Mouse (Mus musculus): ENCODE measurements around the gene Alkbh1. TPM values are rescaled to one million over a fixed set of nuclear protein-coding genes. Genes with fewer than 3 reads are reported as not detected.

Gene Alkbh1
- 19.1 TPM for polyA plus RNA-seq (2014; fragmentation: Illumina TruSeq; extraction: RNeasy Lipid Tissue Mini Kit (QIAGEN cat#74804); ENCODE audit: low read depth, low replicate concordance)

DNA sequence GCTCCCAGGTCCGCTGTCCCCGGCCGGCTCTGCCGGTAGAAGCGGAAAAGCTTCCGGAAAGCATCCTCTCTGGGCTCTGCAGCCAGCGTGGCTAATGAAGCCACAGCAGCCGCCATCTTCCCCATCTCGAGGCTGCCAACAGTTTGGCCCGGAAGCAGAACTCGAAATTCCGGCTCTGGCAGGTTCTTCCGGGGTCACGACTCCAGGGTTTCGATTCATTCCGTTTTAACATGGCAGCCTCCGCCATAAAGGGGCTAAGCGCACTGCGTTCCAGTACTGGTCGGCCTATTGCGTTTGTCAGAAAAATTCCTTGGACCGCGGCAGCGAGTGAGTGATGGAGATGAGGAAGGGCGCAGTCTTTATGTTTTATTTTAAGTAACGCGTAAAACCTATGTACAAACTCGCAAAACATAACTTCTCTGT is at the start of gene Alkbh1, which contains the start of gene Slirp:
Gene Alkbh1, minus strand, starts transcription at position 318 of the 423 bp plus-strand sequence.
Gene Slirp, plus strand, starts transcription at position 197 of the 423 bp plus-strand sequence.

DNA sequence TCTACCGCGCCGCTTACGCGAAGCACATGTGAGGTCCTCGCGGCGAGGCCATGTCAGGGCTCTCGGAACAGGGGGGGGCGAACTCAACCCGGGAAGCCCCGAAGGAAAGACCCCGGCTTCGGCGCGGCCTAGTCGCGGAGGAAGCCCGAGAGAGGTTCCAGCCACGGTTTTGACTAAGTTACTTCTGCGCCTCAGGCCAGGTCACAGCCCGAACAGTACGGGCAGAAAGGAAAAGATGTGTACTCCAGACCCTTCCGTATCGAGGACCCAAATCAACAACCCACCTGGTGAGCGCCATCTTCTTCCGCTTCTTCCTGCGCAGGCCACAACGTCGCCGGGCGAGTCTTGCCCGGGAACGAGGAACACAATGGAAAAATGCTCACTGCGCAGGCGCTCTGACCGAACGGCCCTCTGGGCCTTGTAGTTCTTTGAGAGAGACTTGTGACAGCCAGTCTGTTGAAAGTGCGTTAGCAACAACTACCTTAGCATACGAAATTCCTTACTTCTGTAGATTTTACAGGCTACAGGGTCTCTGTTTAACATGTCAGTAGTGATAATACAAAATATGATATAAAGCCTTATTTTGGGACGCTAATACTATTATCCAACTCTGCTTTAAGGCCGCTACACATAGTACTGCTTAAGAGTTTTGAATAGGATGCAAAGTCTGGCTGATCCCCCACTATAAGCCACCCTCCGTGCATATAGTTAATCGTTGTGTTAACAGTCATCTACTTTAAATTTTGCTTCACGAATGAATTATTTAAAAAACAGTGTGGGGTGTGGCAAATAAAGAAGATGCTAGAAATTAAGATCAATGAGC is 28.4 kb upstream of the Alkbh1 start, which contains the start of gene Snw1:
Gene Snw1, minus strand, starts transcription at position 311 of the 823 bp plus-strand sequence.

DNA sequence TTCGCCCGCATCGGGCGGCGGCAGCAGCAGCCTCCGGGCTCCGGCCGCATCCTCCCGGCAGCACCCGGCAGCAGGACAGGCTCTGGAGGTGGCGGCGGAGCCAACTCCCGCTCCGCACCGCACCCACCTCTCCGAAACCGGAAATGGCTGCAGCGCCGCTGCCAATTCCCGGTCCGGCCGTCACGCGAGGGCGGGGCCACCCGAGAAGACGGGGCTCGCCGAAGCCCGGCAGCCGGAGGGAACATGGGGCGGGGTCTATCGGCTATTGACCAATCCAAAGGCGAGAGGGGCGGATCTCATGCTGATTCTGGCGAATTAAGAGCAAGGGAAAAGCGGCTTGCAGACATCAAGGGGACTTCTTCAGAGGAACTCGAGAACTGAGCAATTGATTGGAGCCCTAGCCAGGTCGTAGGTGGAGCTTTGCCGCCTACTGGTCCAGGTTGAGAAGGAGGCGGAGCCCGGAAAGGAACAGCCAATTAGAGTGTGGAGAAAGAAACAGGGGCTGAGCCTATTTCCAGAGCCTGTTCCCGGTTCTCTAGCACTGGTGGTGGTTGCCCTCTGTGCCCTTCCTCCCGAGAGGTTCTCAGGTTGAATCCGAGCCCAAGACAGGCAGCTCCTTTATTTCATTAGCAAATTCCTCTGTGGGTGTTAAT is 55.6 kb downstream of the Alkbh1 start, which contains the start of gene Sptlc2:
Gene Sptlc2, minus strand, starts transcription at position 234 of the 653 bp plus-strand sequence.

Other genes with a start within 250 kb of the Alkbh1 start
- gene Samd15, start 244.3 kb downstream of the Alkbh1 start, polyA plus RNA-seq (2014; fragmentation: Illumina TruSeq; extraction: RNeasy Lipid Tissue Mini Kit (QIAGEN cat#74804); ENCODE audit: low read depth, low replicate concordance): 1.4 TPM
- gene Tmed8, start 243.6 kb downstream of the Alkbh1 start, polyA plus RNA-seq (2014; fragmentation: Illumina TruSeq; extraction: RNeasy Lipid Tissue Mini Kit (QIAGEN cat#74804); ENCODE audit: low read depth, low replicate concordance): 6.8 TPM
- gene Noxred1, start 205.3 kb downstream of the Alkbh1 start, polyA plus RNA-seq (2014; fragmentation: Illumina TruSeq; extraction: RNeasy Lipid Tissue Mini Kit (QIAGEN cat#74804); ENCODE audit: low read depth, low replicate concordance): 1.2 TPM
- gene Vipas39, start 177.8 kb downstream of the Alkbh1 start, polyA plus RNA-seq (2014; fragmentation: Illumina TruSeq; extraction: RNeasy Lipid Tissue Mini Kit (QIAGEN cat#74804); ENCODE audit: low read depth, low replicate concordance): 28.9 TPM
- gene Ahsa1, start 177.5 kb downstream of the Alkbh1 start, polyA plus RNA-seq (2014; fragmentation: Illumina TruSeq; extraction: RNeasy Lipid Tissue Mini Kit (QIAGEN cat#74804); ENCODE audit: low read depth, low replicate concordance): 91.5 TPM
- 7.0 TPM for gene Ism2, start 144.3 kb downstream of the Alkbh1 start, polyA plus RNA-seq (2014; fragmentation: Illumina TruSeq; extraction: RNeasy Lipid Tissue Mini Kit (QIAGEN cat#74804); ENCODE audit: low read depth, low replicate concordance)
- gene Sptlc2, start 55.7 kb downstream of the Alkbh1 start, polyA plus RNA-seq (2014; fragmentation: Illumina TruSeq; extraction: RNeasy Lipid Tissue Mini Kit (QIAGEN cat#74804); ENCODE audit: low read depth, low replicate concordance): 60.3 TPM
- 97.1 TPM for gene Slirp, start 121 bp downstream of the Alkbh1 start, polyA plus RNA-seq (2014; fragmentation: Illumina TruSeq; extraction: RNeasy Lipid Tissue Mini Kit (QIAGEN cat#74804); ENCODE audit: low read depth, low replicate concordance)
- gene Snw1, start 28.3 kb upstream of the Alkbh1 start, polyA plus RNA-seq (2014; fragmentation: Illumina TruSeq; extraction: RNeasy Lipid Tissue Mini Kit (QIAGEN cat#74804); ENCODE audit: low read depth, low replicate concordance): 50.7 TPM
- gene Gm5788, start 50.7 kb upstream of the Alkbh1 start, polyA plus RNA-seq (2014; fragmentation: Illumina TruSeq; extraction: RNeasy Lipid Tissue Mini Kit (QIAGEN cat#74804); ENCODE audit: low read depth, low replicate concordance): not detected
- gene Gm8300, start 70.3 kb upstream of the Alkbh1 start, polyA plus RNA-seq (2014; fragmentation: Illumina TruSeq; extraction: RNeasy Lipid Tissue Mini Kit (QIAGEN cat#74804); ENCODE audit: low read depth, low replicate concordance): 0.32 TPM
- gene Oog1, start 158.7 kb upstream of the Alkbh1 start, polyA plus RNA-seq (2014; fragmentation: Illumina TruSeq; extraction: RNeasy Lipid Tissue Mini Kit (QIAGEN cat#74804); ENCODE audit: low read depth, low replicate concordance): not detected
- gene Gm4027, start 174.9 kb upstream of the Alkbh1 start, polyA plus RNA-seq (2014; fragmentation: Illumina TruSeq; extraction: RNeasy Lipid Tissue Mini Kit (QIAGEN cat#74804); ENCODE audit: low read depth, low replicate concordance): not detected
- not detected for gene Gm16381, start 200.6 kb upstream of the Alkbh1 start, polyA plus RNA-seq (2014; fragmentation: Illumina TruSeq; extraction: RNeasy Lipid Tissue Mini Kit (QIAGEN cat#74804); ENCODE audit: low read depth, low replicate concordance)

All from adipose tissue, adult 10 weeks (tissue).